Mouse (Mus musculus) intestine, embryonic 14.5 days (tissue): ENCODE measurements around the gene Dusp22. TPM values are rescaled to one million over a fixed set of nuclear protein-coding genes. Genes with fewer than 3 reads are reported as not detected.

Source experiments
- ATAC-seq: fragments of 200-750 bp; cut with Nextera tagmentation; replicated peaks from 2 replicates; pipeline ENCODE4 v1.8.0; 2017; ENCODE audit warnings: low read depth, moderate number of reproducible peaks, moderate TSS enrichment, moderate library complexity; ENCODE audit not compliant: low FRiP score, low TSS enrichment
- DNase-seq: peaks from one replicate; pipeline ENCODE4 v3.0.0-alpha.2; 2018; ENCODE audit warnings: low spot score
- H3K27ac ChIP-seq: fragments of 300-500 bp; sonication (generic); 2 replicates; pipeline ENCODE4 v1.5.1; 2014; ENCODE audit warnings: low read depth, mild to moderate bottlenecking, control low read depth
- H3K27me3 ChIP-seq: fragments of 300-500 bp; sonication (generic); replicated peaks from 2 replicates; pipeline ENCODE4 v1.6.1; 2014; ENCODE audit warnings: low read length, control low read depth; ENCODE audit not compliant: control insufficient read depth, insufficient read depth
- H3K36me3 ChIP-seq: fragments of 300-500 bp; sonication (generic); 2 replicates; pipeline ENCODE4 v1.6.1; 2014; ENCODE audit warnings: low read length, control low read depth; ENCODE audit not compliant: control insufficient read depth, insufficient read depth
- H3K4me1 ChIP-seq: fragments of 300-500 bp; sonication (generic); replicated peaks from 2 replicates; pipeline ENCODE4 v1.6.1; 2014; ENCODE audit warnings: low read length, control low read depth, mixed read lengths; ENCODE audit not compliant: control insufficient read depth, insufficient read depth
- H3K4me2 ChIP-seq: fragments of 300-500 bp; sonication (generic); 2 replicates; pipeline ENCODE4 v1.6.1; 2014; ENCODE audit warnings: low read length
- H3K4me3 ChIP-seq: fragments of 300-500 bp; sonication (generic); 2 replicates; pipeline ENCODE4 v1.5.1; 2014; ENCODE audit warnings: low read depth, low read length, control low read depth, mixed read lengths
- H3K9ac ChIP-seq: fragments of 300-500 bp; sonication (generic); 2 replicates; pipeline ENCODE4 v1.6.1; 2014; ENCODE audit warnings: mild to moderate bottlenecking, low read length
- H3K9me3 ChIP-seq: fragments of 300-500 bp; sonication (generic); 2 replicates; pipeline ENCODE4 v1.6.1; 2016; ENCODE audit warnings: low read length, control low read depth; ENCODE audit not compliant: control insufficient read depth
- WGBS: fragments of 180-500 bp; shearing (Covaris S2); extraction: QIAGEN DNeasy Blood & Tissue Kit; methylation state at CpG from one replicate; pipeline ENCODE4 v1.1.7; 2014; 5-methylcytosine and 5-hydroxymethylcytosine counted together
- polyA plus RNA-seq: library from polyadenylated mRNA; unstranded; fragments of >200 nt; fragmentation: Nextera tagmentation; extraction: Ambion mirVana; gene quantifications from 2 replicates; pipeline ENCODE4 v1.2.1, GENCODE M21; 2014

Dusp22 gene
- polyA plus RNA-seq, 1 experiment from 2014 or later: 21.2 TPM

- WGBS: 96% methylated on average over 5 of the region's 5 CpGs
- Histone ChIP-seq H3K36me3 (no peaks in the 10 kb centered on the region), H3K4me2 (no peak overlapping the region), H3K4me1 (no peaks in the 10 kb centered on the region), H3K27ac (no peak overlapping the region), H3K4me3 (no peak overlapping the region), H3K27me3 (no peaks in the 10 kb centered on the region), H3K9me3 (no peaks in the 10 kb centered on the region), H3K9ac (no peak overlapping the region)
- DNase-seq: no peak
- ATAC-seq: no peak
These were observed 38.1 kb downstream of the Dusp22 start for GRCm38 (mm10) chr13:30697880-30698279.

DNA sequence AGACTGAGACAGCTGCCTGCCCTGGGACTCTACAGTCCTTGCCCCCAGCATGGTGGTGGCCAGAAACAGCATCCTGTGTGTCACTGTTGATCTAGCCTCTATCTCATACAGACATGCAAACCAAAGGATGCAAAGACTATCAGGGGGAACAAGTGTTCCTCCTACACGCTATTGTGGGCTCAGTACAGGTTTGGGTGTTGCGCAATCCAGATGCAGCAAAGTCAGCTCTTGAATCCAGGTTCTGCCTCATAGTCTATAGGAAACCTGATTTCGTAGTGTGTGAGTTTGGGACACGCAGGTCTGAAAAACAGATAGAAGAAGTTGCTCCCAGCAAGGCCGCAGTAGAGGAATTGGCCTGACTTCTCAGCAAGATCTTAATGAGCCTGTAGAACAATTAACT is 42.9 kb downstream of the Dusp22 start:
- Histone ChIP-seq H3K9me3 (no peaks in the 10 kb centered on the region), H3K27ac (no peak overlapping the region), H3K36me3 (peaks cover 3% of the 10 kb centered on the region; the same call in 1 of the 2 replicates), H3K4me3 (no peak overlapping the region), H3K4me2 (no peak overlapping the region), H3K27me3 (no peaks in the 10 kb centered on the region), H3K4me1 (no peaks in the 10 kb centered on the region), H3K9ac (no peak overlapping the region)
- 92% methylated on average over 5 of the region's 5 CpGs for WGBS
- no peak for DNase-seq
- no peak for ATAC-seq

DNA sequence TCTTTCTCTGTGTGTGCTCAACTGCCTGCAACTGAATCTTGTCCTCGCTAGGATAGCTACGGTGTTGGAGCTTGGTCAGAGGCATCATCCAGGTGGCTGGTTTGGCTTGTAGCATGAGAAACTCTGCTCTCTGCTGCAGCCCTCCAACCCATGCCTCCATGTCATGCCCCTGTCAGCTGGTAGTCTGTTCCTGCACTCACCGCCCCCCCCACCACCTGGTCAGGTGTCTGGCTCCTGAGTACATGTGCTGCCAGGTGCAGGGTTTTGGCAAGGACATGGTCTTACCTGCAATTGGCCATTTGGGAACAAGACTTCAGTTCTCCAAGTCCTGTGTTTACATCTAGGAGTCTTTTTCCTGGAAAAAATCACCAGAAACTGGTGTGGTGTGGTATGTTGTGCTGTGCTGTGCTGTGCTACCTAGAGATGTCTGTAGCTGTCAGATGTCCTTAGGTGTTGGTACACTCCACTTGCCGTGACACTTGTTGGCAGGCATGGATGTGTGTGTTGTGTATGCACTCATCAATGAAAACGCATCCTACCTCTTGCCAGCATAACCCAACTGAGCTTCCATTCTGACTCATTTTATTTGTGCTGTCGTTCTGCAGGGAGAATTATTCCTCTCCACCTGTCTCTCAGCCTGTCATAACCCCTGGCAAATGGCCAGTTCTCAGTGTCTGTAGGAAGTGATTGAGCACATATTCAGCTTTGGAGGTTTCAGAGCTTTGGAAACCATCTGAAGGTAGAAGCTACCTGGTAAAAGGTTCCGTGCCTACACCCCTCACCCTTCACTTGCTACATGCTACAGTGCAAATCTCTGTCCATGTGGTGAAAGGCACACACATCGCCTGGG is 44.7 kb downstream of the Dusp22 start:
- Histone ChIP-seq H3K9ac (no peak overlapping the region), H3K36me3 (peaks cover 11% of the 10 kb centered on the region; the same call in 1 of the 2 replicates), H3K4me2 (no peak overlapping the region), H3K4me1 (no peaks in the 10 kb centered on the region), H3K9me3 (no peaks in the 10 kb centered on the region), H3K4me3 (no peak overlapping the region), H3K27me3 (no peaks in the 10 kb centered on the region), H3K27ac (no peak overlapping the region)
- DNase-seq (no peak), ATAC-seq (no peak)
- 89% methylated on average over 8 of the region's 8 CpGs for WGBS

DNA sequence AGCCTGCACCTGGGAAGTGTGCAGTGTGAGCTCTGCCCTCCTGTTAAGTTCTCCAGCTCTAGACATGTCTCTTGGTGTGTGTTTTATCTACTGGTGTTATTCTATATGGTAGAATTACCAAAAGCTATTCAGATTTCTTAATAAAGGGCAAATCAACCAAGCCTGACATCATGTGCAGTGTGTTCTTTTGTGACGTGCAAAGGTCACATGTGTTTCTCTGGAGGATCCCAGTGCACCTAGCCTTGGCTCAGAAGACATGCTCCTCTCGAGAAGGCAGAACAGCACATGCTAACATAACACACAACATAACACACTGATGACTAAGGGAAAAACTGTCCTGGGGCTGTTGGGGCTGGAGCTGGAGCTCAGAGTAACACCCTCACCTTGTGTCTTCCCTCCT is 51.3 kb downstream of the Dusp22 start:
- H3K4me2 ChIP-seq: no peak overlapping the region
- H3K9ac ChIP-seq: no peak overlapping the region
- no peaks in the 10 kb centered on the region for H3K27me3 ChIP-seq
- DNase-seq (no peak), ATAC-seq (no peak)
- H3K36me3 ChIP-seq: peaks cover 16% of the 10 kb centered on the region; the same call in 1 of the 2 replicates
- no peak overlapping the region for H3K4me3 ChIP-seq
- WGBS: 67% methylated on average over 2 of the region's 2 CpGs
- no peak overlapping the region for H3K27ac ChIP-seq
- H3K4me1 ChIP-seq: no peaks in the 10 kb centered on the region
- no peaks in the 10 kb centered on the region for H3K9me3 ChIP-seq

DNA sequence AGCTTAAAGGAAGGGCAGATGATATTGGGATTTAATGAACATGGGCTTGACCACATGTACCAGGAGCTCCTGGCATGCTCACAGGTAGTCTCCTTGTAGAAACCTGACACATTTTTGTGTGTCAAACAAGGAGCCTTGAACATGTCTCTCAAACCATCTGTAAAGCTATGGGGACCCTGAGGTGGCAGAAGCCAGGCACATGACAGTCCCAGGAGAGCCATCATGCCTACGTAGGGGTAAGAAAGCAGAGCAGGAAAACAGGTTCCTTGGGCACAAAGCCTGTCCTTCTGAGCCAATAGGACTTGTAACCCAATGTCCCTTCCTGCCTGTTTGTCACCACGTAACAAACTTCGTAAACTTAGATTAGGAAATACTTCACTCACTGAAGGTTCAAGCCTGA is 51.9 kb downstream of the Dusp22 start:
- Histone ChIP-seq H3K36me3 (peaks cover 13% of the 10 kb centered on the region; the same call in 1 of the 2 replicates), H3K4me1 (no peaks in the 10 kb centered on the region), H3K27ac (no peak overlapping the region), H3K4me2 (no peak overlapping the region), H3K4me3 (no peak overlapping the region), H3K27me3 (no peaks in the 10 kb centered on the region), H3K9ac (no peak overlapping the region), H3K9me3 (no peaks in the 10 kb centered on the region)
- DNase-seq (no peak), ATAC-seq (no peak)
- WGBS: 93% methylated on average over 3 of the region's 3 CpGs

GRCm38 (mm10) chr13:30712280-30712679 is 52.5 kb downstream of the Dusp22 start:
- DNase-seq: no peak
- Histone ChIP-seq H3K4me2 (no peak overlapping the region), H3K27ac (no peak overlapping the region), H3K4me3 (no peak overlapping the region), H3K36me3 (peaks cover 13% of the 10 kb centered on the region; the same call in 1 of the 2 replicates), H3K9ac (no peak overlapping the region), H3K27me3 (no peaks in the 10 kb centered on the region), H3K9me3 (no peaks in the 10 kb centered on the region), H3K4me1 (no peaks in the 10 kb centered on the region)
- no peak for ATAC-seq
- WGBS: 74% methylated on average over 6 of the region's 6 CpGs

GRCm38 (mm10) chr13:30713621-30714020 is 53.8 kb downstream of the Dusp22 start:
- ATAC-seq (no peak), DNase-seq (no peak)
- no peak overlapping the region for H3K9ac ChIP-seq
- no peak overlapping the region for H3K4me2 ChIP-seq
- no peaks in the 10 kb centered on the region for H3K27me3 ChIP-seq
- WGBS: 64% methylated on average over 3 of the region's 3 CpGs
- peaks cover 12% of the 10 kb centered on the region; the same call in 1 of the 2 replicates for H3K36me3 ChIP-seq
- no peak overlapping the region for H3K4me3 ChIP-seq
- H3K9me3 ChIP-seq: no peaks in the 10 kb centered on the region
- H3K4me1 ChIP-seq: no peaks in the 10 kb centered on the region
- H3K27ac ChIP-seq: no peak overlapping the region

DNA sequence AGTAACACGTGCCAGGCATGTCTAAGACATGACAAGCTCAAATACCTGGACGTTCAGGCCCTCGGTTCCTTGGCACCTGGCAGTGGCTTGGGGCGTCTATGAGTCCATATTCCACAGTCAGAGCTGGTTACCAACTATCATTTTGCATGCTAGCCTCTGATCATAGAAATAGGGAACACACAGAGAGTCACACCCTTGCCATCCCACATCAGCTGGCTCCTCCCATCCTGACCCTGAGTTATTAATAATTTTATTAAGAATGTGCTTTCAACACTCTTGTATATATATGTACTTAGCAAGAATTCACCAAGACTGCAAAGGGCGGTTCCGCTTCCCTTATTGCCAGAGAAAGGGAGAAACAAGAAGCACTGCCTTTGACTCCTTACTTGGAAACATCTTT is 54.8 kb downstream of the Dusp22 start:
- ATAC-seq (no peak), DNase-seq (no peak)
- Histone ChIP-seq H3K4me1 (no peaks in the 10 kb centered on the region), H3K4me3 (no peak overlapping the region), H3K27ac (no peak overlapping the region), H3K36me3 (0 out of 2 replicates have a peak, but pooled peaks cover 5% of the 10 kb centered on the region), H3K27me3 (no peaks in the 10 kb centered on the region), H3K4me2 (no peak overlapping the region), H3K9me3 (no peaks in the 10 kb centered on the region), H3K9ac (no peak overlapping the region)
- WGBS: 80% methylated on average over 6 of the region's 6 CpGs

GRCm38 (mm10) chr13:30715060-30715459 is 55.3 kb downstream of the Dusp22 start:
- Histone ChIP-seq H3K27me3 (no peaks in the 10 kb centered on the region), H3K27ac (no peak overlapping the region), H3K4me3 (no peak overlapping the region), H3K4me1 (no peaks in the 10 kb centered on the region), H3K9me3 (no peaks in the 10 kb centered on the region), H3K36me3 (0 out of 2 replicates have a peak, but pooled peaks cover 5% of the 10 kb centered on the region), H3K4me2 (no peak overlapping the region), H3K9ac (no peak overlapping the region)
- ATAC-seq (no peak), DNase-seq (no peak)
- 85% methylated on average over 7 of the region's 7 CpGs for WGBS
